In the genomic region with DNA sequence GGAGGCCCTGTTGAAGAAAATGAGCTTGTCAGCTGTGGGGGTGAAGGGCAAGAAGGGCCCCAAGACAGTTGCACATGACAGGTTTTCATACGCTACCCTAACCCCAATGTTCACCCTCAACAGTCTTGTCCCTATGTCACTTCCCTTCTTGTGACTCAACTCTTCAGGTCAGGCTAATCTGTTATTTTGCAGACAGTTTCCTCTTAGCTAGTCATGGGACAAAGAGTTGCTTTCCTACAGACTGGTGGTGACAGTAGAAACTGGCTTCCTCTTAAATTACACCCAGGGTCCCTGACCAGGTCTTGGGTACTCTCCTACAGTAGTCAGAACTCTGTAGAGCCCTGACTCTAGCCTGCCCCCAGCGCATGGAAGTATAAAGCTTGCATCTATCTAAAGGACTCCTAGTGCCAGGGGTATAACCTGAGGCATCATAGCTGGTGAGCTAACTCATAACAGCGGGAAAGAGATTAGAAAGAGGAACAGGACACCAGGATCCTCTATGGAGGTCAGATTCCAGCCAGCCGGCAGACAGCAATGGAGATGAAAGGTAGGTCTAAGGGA, we compare ENCODE assay signal across 17 mouse cellular contexts. TPM values are rescaled to one million over a fixed set of nuclear protein-coding genes. Genes with fewer than 3 reads are reported as not detected.
DNase-seq lines count a peak whose midpoint lies in the region; ATAC-seq and TF ChIP-seq lines count a peak whose summit lies in the region.
"Had no signal": no experiment of that assay in that cellular context is flagged by ENCODE, and none has a peak within 500 bp of the region (broad histone marks: within the 10 kb centered on the region; RNA-seq: fewer than 3 reads in every experiment).

No protein-coding gene starts in this region.

- no peaks in the 10 kb centered on the region for H3K9me3 ChIP-seq in liver, embryonic 12.5 days (replicated peaks)
- H3K9me3 ChIP-seq: heart, embryonic 12.5 days; hindbrain, embryonic 10.5 days; limb, embryonic 15.5 days had no signal

- H3K4me2 ChIP-seq in liver, embryonic 12.5 days = peak overlapping the region; percentile 41
- H3K4me2 ChIP-seq: limb, embryonic 15.5 days had no signal

- H3K4me3 ChIP-seq in spleen, adult 2 months (ENCODE audit: extremely low read depth, insufficient read depth, insufficient read length) = no peak overlapping the region
- H3K4me3 ChIP-seq in liver, embryonic 12.5 days = peak overlapping the region; percentile 38
- H3K4me3 ChIP-seq: heart, embryonic 12.5 days; hindbrain, embryonic 10.5 days; limb, embryonic 15.5 days had no signal

- H3K27me3 ChIP-seq in spleen, adult 2 months (ENCODE audit: control insufficient read depth, insufficient read depth, low read length) = no peaks in the 10 kb centered on the region
- no peaks in the 10 kb centered on the region for H3K27me3 ChIP-seq in liver, embryonic 12.5 days (replicated peaks)
- H3K27me3 ChIP-seq: limb, embryonic 15.5 days had no signal

- WGBS in spleen, adult 2 months = 68% methylated on average over 4 of the region's 4 CpGs
- WGBS in liver, embryonic 12.5 days (ENCODE audit: insufficient replicate concordance) = 57% methylated on average over 4 of the region's 4 CpGs

- no peaks in the 10 kb centered on the region for H3K36me3 ChIP-seq in spleen, adult 2 months (ENCODE audit: control insufficient read depth, insufficient read depth, low read length)
- no peaks in the 10 kb centered on the region for H3K36me3 ChIP-seq in liver, embryonic 12.5 days
- H3K36me3 ChIP-seq: heart, embryonic 12.5 days; hindbrain, embryonic 10.5 days; limb, embryonic 15.5 days had no signal

- TF ChIP-seq CTCF in spleen, adult 2 months (IDR thresholded peaks at IDR 0.05; ENCODE audit: extremely low read depth, insufficient read depth, insufficient read length, insufficient replicate concordance) = no peak

- H3K27ac ChIP-seq in spleen, adult 2 months (ENCODE audit: insufficient read depth, low read length) = peak overlapping the region; percentile 10; the same call in 1 of the 2 replicates
- peak overlapping the region; percentile 10; the same call in 1 of the 2 replicates for H3K27ac ChIP-seq in liver, embryonic 12.5 days
- H3K27ac ChIP-seq: hindbrain, embryonic 10.5 days; limb, embryonic 15.5 days had no signal

- H3K4me1 ChIP-seq in spleen, adult 2 months (ENCODE audit: control insufficient read depth, insufficient read depth, insufficient read length) = no peaks in the 10 kb centered on the region
- H3K4me1 ChIP-seq in liver, embryonic 12.5 days = peaks cover 26% of the 10 kb centered on the region

- no peak overlapping the region for H3K9ac ChIP-seq in liver, embryonic 12.5 days
- H3K9ac ChIP-seq: heart, embryonic 12.5 days; limb, embryonic 15.5 days had no signal

- ATAC-seq in liver, embryonic 12.5 days = no peak
- 0 out of 2 replicates have a peak, but pooled peaks have one; percentile 23 for ATAC-seq in megakaryocyte-erythroid progenitor cell, adult 5-6 weeks (replicated peaks; ENCODE audit: low FRiP score, low TSS enrichment, poor library complexity, severe bottlenecking)
- ATAC-seq: forebrain, embryonic 14.5 days had no signal

- no peak for TF ChIP-seq POLR2A in spleen, adult 2 months (IDR thresholded peaks at IDR 0.05; ENCODE audit: low read depth, low read length)

- no peak for DNase-seq in spleen, adult 2 months (ENCODE audit: low read depth in 1 of 2, low spot score in 2 of 2)
- DNase-seq in spleen, adult 18-20 months = no peak
- no peak for DNase-seq in right cerebral cortex, postnatal 36 days (ENCODE audit: low spot score in 2 of 2)
- DNase-seq in kidney, adult 9 months = no peak
- DNase-seq in adrenal gland, postnatal 10 days = no peak
- DNase-seq: adrenal gland, postnatal 14 days; cerebellum, adult 11 months; gastrocnemius, postnatal 10 days; kidney, adult 18-20 months; right cerebral cortex, postnatal 14 days had no signal

RNA-seq across cellular contexts. Expression of gene Scn3b, which starts 55.3 kb away (rescaled TPM):
- polyA plus RNA-seq in spleen, adult 2 months (2012; rRNA removed) = 0.07 and 0.26 TPM in 2 replicates
- polyA plus RNA-seq in liver, embryonic 12.5 days (2016; fragmentation: Nextera tagmentation; extraction: Ambion mirVana) = 0.12 and 0.55 TPM in 2 replicates
- not detected in 2 replicates for total RNA-seq in megakaryocyte-erythroid progenitor cell, adult 5-6 weeks (2014; fragmentation: Nextera tagmentation)
- not detected in 2 replicates for total RNA-seq in megakaryocyte-erythroid progenitor cell, adult 5-6 weeks (2017)
- 10 to 100 TPM in 1 of 2 experiments, 1 to 10 TPM in 1; 5.6 to 11.8 TPM for total RNA-seq in adrenal gland, postnatal 10 days (2021)
- total RNA-seq: MEL had no signal

Comparison
In these comparisons a context has a peak if more than half of its experiments do, and no peak if none do; other contexts are left out.
1. RNA of gene Scn3b, which starts 55.3 kb away (total RNA-seq): 5.6 to 11.8 TPM in adrenal gland, postnatal 10 days; not detected in megakaryocyte-erythroid progenitor cell, adult 5-6 weeks; every median in the first group is over 4 times any median in the second.